Mouse (Mus musculus): ENCODE data around the gene Cyp4f17. TPM values are rescaled to one million over a fixed set of nuclear protein-coding genes. Genes with fewer than 3 reads are reported as not detected.

Gene Cyp4f17
- 10.0 and 11.0 TPM in 2 replicates for polyA plus RNA-seq (2012; rRNA removed)

GRCm38 (mm10) chr17:32505851-32506728 is at the start of gene Cyp4f17:
Gene Cyp4f17 (plus strand): TSS chr17:32506050.

GRCm38 (mm10) chr17:32536051-32536866 is 30.4 kb downstream of the Cyp4f17 start, which contains the start of gene Cyp4f16:
Gene Cyp4f16 (plus strand): TSS chr17:32536558.

Other genes starting within 250 kb of the Cyp4f17 start
- 30.6 and 37.0 TPM in 2 replicates for gene Brd4, start 221.3 kb upstream of the Cyp4f17 start, polyA plus RNA-seq (2012; rRNA removed)
- gene Akap8, start 184.8 kb upstream of the Cyp4f17 start, polyA plus RNA-seq (2012; rRNA removed): 114 and 115 TPM in 2 replicates
- 193 and 199 TPM in 2 replicates for gene Akap8l, start 155.4 kb upstream of the Cyp4f17 start, polyA plus RNA-seq (2012; rRNA removed)
- 56.9 and 67.6 TPM in 2 replicates for gene Wiz, start 116.6 kb upstream of the Cyp4f17 start, polyA plus RNA-seq (2012; rRNA removed)
- gene Rasal3, start 102.5 kb upstream of the Cyp4f17 start, polyA plus RNA-seq (2012; rRNA removed): 0.52 and 0.70 TPM in 2 replicates
- not detected in 2 replicates for gene Pglyrp2, start 81.9 kb upstream of the Cyp4f17 start, polyA plus RNA-seq (2012; rRNA removed)
- gene Cyp4f39, start 53.3 kb upstream of the Cyp4f17 start, polyA plus RNA-seq (2012; rRNA removed): 0.60 and 0.65 TPM in 2 replicates
- gene Cyp4f16, start 30.5 kb downstream of the Cyp4f17 start, polyA plus RNA-seq (2012; rRNA removed): 18.8 and 21.6 TPM in 2 replicates
- gene Cyp4f37, start 115.3 kb downstream of the Cyp4f17 start, polyA plus RNA-seq (2012; rRNA removed): not detected in 2 replicates
- 0.08 TPM in 2 replicates for gene Cyp4f40, start 152.8 kb downstream of the Cyp4f17 start, polyA plus RNA-seq (2012; rRNA removed)
- 3.0 and 3.5 TPM in 2 replicates for gene Cyp4f15, start 179.6 kb downstream of the Cyp4f17 start, polyA plus RNA-seq (2012; rRNA removed)

Data from central nervous system, embryonic 18 days (tissue).